Mouse (Mus musculus) myocyte (in vitro differentiated cells): ENCODE measurements around the gene Rapgef1.

Source experiments
- CEBPB ChIP-seq: IDR thresholded peaks from 2 replicates; pipeline ENCODE4 v1.6.1; 2011; ENCODE audit warnings: mild to moderate bottlenecking, moderate library complexity; ENCODE audit not compliant: poor library complexity, insufficient read depth, severe bottlenecking
- E2F4 ChIP-seq: IDR thresholded peaks from one replicate; pipeline ENCODE4 v1.6.1; 2011; ENCODE audit warnings: mild to moderate bottlenecking, control low read depth, moderate library complexity; ENCODE audit not compliant: insufficient read depth
- MAX ChIP-seq: IDR thresholded peaks from one replicate; pipeline ENCODE4 v1.6.1; 2011; ENCODE audit warnings: low read depth, mild to moderate bottlenecking, control low read depth
- MYOD1 ChIP-seq, 3 experiments: IDR thresholded peaks; one replicate each; pipeline ENCODE4 v1.6.1; 2011; ENCODE audit warnings: control low read depth in 2 of 3, low read depth in 2 of 3, mild to moderate bottlenecking in 2 of 3, moderate library complexity in 1 of 3; ENCODE audit not compliant: insufficient read length in 2 of 3, control insufficient read depth in 1 of 3
- POLR2A ChIP-seq: IDR thresholded peaks from one replicate; pipeline ENCODE4 v1.6.1; 2011; ENCODE audit warnings: low read depth, mild to moderate bottlenecking, control low read depth, moderate library complexity; ENCODE audit not compliant: insufficient read length
- POLR2AphosphoS2 ChIP-seq: IDR thresholded peaks from one replicate; pipeline ENCODE4 v1.6.1; 2011; ENCODE audit warnings: low read depth, control low read depth; ENCODE audit not compliant: insufficient read length
- TCF12 ChIP-seq: IDR thresholded peaks from one replicate; pipeline ENCODE4 v1.6.1; 2011; ENCODE audit warnings: mild to moderate bottlenecking, control low read depth; ENCODE audit not compliant: poor library complexity, insufficient read depth, severe bottlenecking
- TCF3 ChIP-seq: IDR thresholded peaks from one replicate; pipeline ENCODE4 v1.6.1; 2011; ENCODE audit warnings: low read depth, control low read depth; ENCODE audit not compliant: insufficient read length

DNA sequence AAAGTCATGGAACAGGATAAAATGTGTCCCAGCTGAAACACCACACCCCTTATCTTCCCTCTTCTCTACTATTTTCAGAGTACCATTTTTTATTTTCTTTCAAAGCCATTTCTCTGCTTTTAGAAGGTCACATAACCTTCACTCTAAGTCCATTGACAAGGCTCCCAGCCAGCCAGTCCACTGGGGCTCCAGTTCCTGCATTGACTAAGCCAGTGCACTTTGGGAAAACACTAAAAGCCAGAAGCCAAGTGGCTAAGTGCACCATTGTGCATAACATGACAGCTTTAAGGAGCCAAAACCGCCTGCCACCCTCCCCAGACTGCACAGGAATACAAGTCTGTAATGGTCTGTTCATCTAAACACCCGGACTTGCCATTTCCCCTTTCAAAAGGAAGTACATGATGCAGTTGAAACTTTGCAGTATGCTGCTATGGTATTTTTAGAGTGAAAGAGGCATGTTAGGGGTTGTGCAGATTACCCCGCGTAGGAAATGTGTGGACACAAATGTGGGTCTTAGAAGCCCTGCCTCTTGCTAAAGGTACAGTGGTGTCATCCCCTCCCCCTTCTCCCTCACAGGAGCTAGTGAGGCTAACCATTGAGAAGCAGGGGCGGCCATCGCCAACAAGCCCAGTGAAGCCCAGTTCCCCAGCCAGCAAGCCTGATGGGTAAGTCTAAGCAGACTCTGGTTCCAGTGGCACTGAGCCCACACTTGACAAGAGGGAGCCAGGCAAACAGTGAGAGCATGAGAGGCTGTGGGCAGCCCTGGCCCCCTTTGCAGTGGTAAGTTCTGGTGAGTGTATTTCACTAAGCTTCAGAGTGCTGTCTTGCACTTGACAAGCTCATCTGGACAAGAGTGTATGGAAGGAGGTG is 79.1 kb downstream of the Rapgef1 start:
- no peak for TF ChIP-seq E2F4
- TF ChIP-seq POLR2A, result no peak
- TF ChIP-seq TCF3, result no peak
- TF ChIP-seq TCF12, result no peak
- TF ChIP-seq MAX, result no peak
- TF ChIP-seq POLR2AphosphoS2, result no peak
- no peak for TF ChIP-seq MYOD1 (IDR thresholded peaks at IDR 0.05; ENCODE audit: control insufficient read depth in 1 of 3, insufficient read length in 2 of 3, low read depth in 2 of 3)
- TF ChIP-seq CEBPB, result no peak
